8 mouse cellular contexts compared by ENCODE assay signal in genomic region chr11:79188176-79188575, GRCm38 (mm10). TPM values are rescaled to one million over a fixed set of nuclear protein-coding genes. Genes with fewer than 3 reads are reported as not detected.
DNase-seq lines count a peak whose midpoint lies in the region; ATAC-seq and TF ChIP-seq lines count a peak whose summit lies in the region.

No protein-coding gene starts in this region.

- peak overlapping the region; percentile 36; the same call in 1 of the 2 replicates for H3K27ac ChIP-seq in embryonic facial prominence, embryonic 14.5 days (replicated peaks; ENCODE audit: low read depth, low read length)
- no peak overlapping the region for H3K27ac ChIP-seq in heart, postnatal 0 days (ENCODE audit: low read depth)
- no peak overlapping the region for H3K27ac ChIP-seq in neural tube, embryonic 15.5 days (replicated peaks)

- H3K9me3 ChIP-seq in embryonic facial prominence, embryonic 14.5 days (ENCODE audit: control insufficient read depth, low read length), result no peaks in the 10 kb centered on the region
- no peaks in the 10 kb centered on the region for H3K9me3 ChIP-seq in heart, postnatal 0 days (replicated peaks; ENCODE audit: control insufficient read depth, low read length)
- H3K9me3 ChIP-seq in neural tube, embryonic 15.5 days (replicated peaks), result no peaks in the 10 kb centered on the region

- peak; percentile 24 for DNase-seq in urinary bladder, postnatal 25 days (ENCODE audit: low spot score)
- DNase-seq in urinary bladder, postnatal 10 days (ENCODE audit: low spot score), result no peak
- peak; percentile 94 for DNase-seq in embryonic facial prominence, embryonic 14.5 days (ENCODE audit: low spot score)
- peak; percentile 81 for DNase-seq in heart, postnatal 0 days (ENCODE audit: low spot score)
- peak; percentile 34 to 77 for DNase-seq in left cerebral cortex, postnatal 25 days (ENCODE audit: low spot score in 2 of 2)
- peak; percentile 47 for DNase-seq in right cerebral cortex, postnatal 4 days
- DNase-seq in thymus, postnatal 4 days, result no peak

- no peaks in the 10 kb centered on the region for H3K36me3 ChIP-seq in embryonic facial prominence, embryonic 14.5 days (ENCODE audit: control insufficient read depth, insufficient read depth, low read length)
- H3K36me3 ChIP-seq in heart, postnatal 0 days (replicated peaks; ENCODE audit: control insufficient read depth, insufficient read depth, low read length), result no peaks in the 10 kb centered on the region
- no peaks in the 10 kb centered on the region for H3K36me3 ChIP-seq in neural tube, embryonic 15.5 days

- 0 out of 2 replicates have a peak, but pooled peaks cover 4% of the 10 kb centered on the region for H3K4me1 ChIP-seq in embryonic facial prominence, embryonic 14.5 days (ENCODE audit: control insufficient read depth, insufficient read depth, low read length)
- H3K4me1 ChIP-seq in heart, postnatal 0 days (ENCODE audit: control insufficient read depth, insufficient read depth), result peaks cover 31% of the 10 kb centered on the region
- no peaks in the 10 kb centered on the region for H3K4me1 ChIP-seq in neural tube, embryonic 15.5 days

- intact Hi-C loops in left cerebral cortex, postnatal 25 days (cut with DNase I), result no loop called here

- no peak for TF ChIP-seq CTCF in heart, postnatal 0 days (IDR thresholded peaks at IDR 0.05; ENCODE audit: low read depth)

- no peak overlapping the region for H3K9ac ChIP-seq in embryonic facial prominence, embryonic 14.5 days (ENCODE audit: low read depth, low read length)
- H3K9ac ChIP-seq in heart, postnatal 0 days (replicated peaks; ENCODE audit: low read depth, low read length), result no peak overlapping the region
- H3K9ac ChIP-seq in neural tube, embryonic 15.5 days (replicated peaks), result no peak overlapping the region

- H3K4me3 ChIP-seq in embryonic facial prominence, embryonic 14.5 days (ENCODE audit: low read depth, low read length), result no peak overlapping the region
- no peak overlapping the region for H3K4me3 ChIP-seq in heart, postnatal 0 days (ENCODE audit: low read depth, low read length)
- no peak overlapping the region for H3K4me3 ChIP-seq in neural tube, embryonic 15.5 days (replicated peaks)

- no peaks in the 10 kb centered on the region for H3K27me3 ChIP-seq in embryonic facial prominence, embryonic 14.5 days (replicated peaks; ENCODE audit: control insufficient read depth, insufficient read depth, low read length)
- no peaks in the 10 kb centered on the region for H3K27me3 ChIP-seq in heart, postnatal 0 days (ENCODE audit: control insufficient read depth, insufficient read depth, low read length)
- H3K27me3 ChIP-seq in neural tube, embryonic 15.5 days (replicated peaks), result no peaks in the 10 kb centered on the region

- 60% methylated on average over 6 of the region's 6 CpGs for WGBS in embryonic facial prominence, embryonic 14.5 days
- WGBS in heart, postnatal 0 days, result 19% methylated on average over 6 of the region's 6 CpGs
- 64% methylated on average over 6 of the region's 6 CpGs for WGBS in neural tube, embryonic 15.5 days

- no peak for TF ChIP-seq EP300 in heart, postnatal 0 days (IDR thresholded peaks at IDR 0.05; ENCODE audit: low read depth)

- no peak overlapping the region for H3K4me2 ChIP-seq in embryonic facial prominence, embryonic 14.5 days (ENCODE audit: low read depth, low read length)
- no peak overlapping the region for H3K4me2 ChIP-seq in heart, postnatal 0 days (ENCODE audit: low read depth, low read length)
- no peak overlapping the region for H3K4me2 ChIP-seq in neural tube, embryonic 15.5 days

- peak; percentile 76 for ATAC-seq in embryonic facial prominence, embryonic 14.5 days (ENCODE audit: low read depth)
- 0 out of 2 replicates have a peak, but pooled peaks have one; percentile 4 for ATAC-seq in heart, postnatal 0 days (ENCODE audit: insufficient read depth, low read depth)
- ATAC-seq in neural tube, embryonic 15.5 days (ENCODE audit: low FRiP score), result no peak

RNA-seq across cellular contexts. Expression of gene Ksr1, which starts 42.0 kb away (rescaled TPM):
- 10.4 and 10.8 TPM in 2 replicates for polyA plus RNA-seq in embryonic facial prominence, embryonic 14.5 days (2014; fragmentation: Nextera tagmentation; extraction: Ambion mirVana)
- 7.7 and 15.2 TPM in 2 replicates for total RNA-seq in heart, postnatal 0 days (2014; rRNA removed; ENCODE audit: low replicate concordance)
- 1.3 and 1.5 TPM in 2 replicates for polyA plus RNA-seq in heart, postnatal 0 days (2015; fragmentation: Nextera tagmentation; extraction: Ambion mirVana)
- total RNA-seq in left cerebral cortex, postnatal 25 days (2021), result 10 to 100 TPM; 55.2 to 60.6 TPM
- 4.5 and 5.8 TPM in 2 replicates for polyA plus RNA-seq in neural tube, embryonic 15.5 days (2015; fragmentation: Nextera tagmentation; extraction: Ambion mirVana)

Comparison
In these comparisons a context has a peak if more than half of its experiments do, and no peak if none do; other contexts are left out.
1. DNase-seq: peak in urinary bladder, postnatal 25 days (single experiment), embryonic facial prominence, embryonic 14.5 days (single experiment), heart, postnatal 0 days (single experiment), left cerebral cortex, postnatal 25 days (2 of 2) and right cerebral cortex, postnatal 4 days (single experiment); none in urinary bladder, postnatal 10 days (single experiment) and thymus, postnatal 4 days (single experiment).